Mouse (Mus musculus) stomach, postnatal 0 days (tissue): ENCODE results near the gene Klhl42.

Experiments
- CTCF ChIP-seq: IDR thresholded peaks from 2 replicates; pipeline ENCODE4 v1.5.1; 2016; ENCODE audit warnings: antibody characterized with exemption, low read depth, mild to moderate bottlenecking, moderate library complexity
- EP300 ChIP-seq: optimal IDR thresholded peaks from 2 replicates; pipeline ENCODE3; 2016; ENCODE audit warnings: antibody characterized with exemption

GRCm38 (mm10) chr6:147062694-147063093 lies 28.5 kb upstream of the Klhl42 start:
- TF ChIP-seq CTCF, result no peak
- TF ChIP-seq EP300, result no peak
